ENCODE assay signal across 8 mouse cellular contexts in genomic region chr1:188993218-188993617, GRCm38 (mm10). TPM values are rescaled to one million over a fixed set of nuclear protein-coding genes. Genes with fewer than 3 reads are reported as not detected.
A peak's percentile ranks its signal among the peaks of the same experiment; 100 is the strongest.
DNase-seq lines count a peak whose midpoint lies in the region; ATAC-seq lines count a peak whose summit lies in the region.

No protein-coding gene starts in this region.

- no peaks in the 10 kb centered on the region for H3K4me1 ChIP-seq in hindbrain, embryonic 10.5 days (replicated peaks)
- H3K4me1 ChIP-seq in hindbrain, embryonic 16.5 days (ENCODE audit: control insufficient read depth, insufficient read depth, low read depth, low read length) = no peaks in the 10 kb centered on the region
- no peaks in the 10 kb centered on the region for H3K4me1 ChIP-seq in liver, embryonic 13.5 days (replicated peaks)

- peaks cover 80% of the 10 kb centered on the region for H3K36me3 ChIP-seq in hindbrain, embryonic 10.5 days
- peaks cover 31% of the 10 kb centered on the region for H3K36me3 ChIP-seq in hindbrain, embryonic 16.5 days (ENCODE audit: control insufficient read depth, insufficient read depth, low read length)
- peaks cover 79% of the 10 kb centered on the region for H3K36me3 ChIP-seq in liver, embryonic 13.5 days

- 43% methylated on average over 4 of the region's 4 CpGs for WGBS in hindbrain, embryonic 10.5 days
- WGBS in hindbrain, embryonic 16.5 days = 32% methylated on average over 4 of the region's 4 CpGs
- 51% methylated on average over 4 of the region's 4 CpGs for WGBS in liver, embryonic 13.5 days (ENCODE audit: insufficient replicate concordance)

- H3K9ac ChIP-seq in hindbrain, embryonic 16.5 days (ENCODE audit: low read depth, low read length) = no peak overlapping the region
- H3K9ac ChIP-seq in liver, embryonic 13.5 days = no peak overlapping the region

- H3K4me3 ChIP-seq in hindbrain, embryonic 10.5 days = no peak overlapping the region
- H3K4me3 ChIP-seq in hindbrain, embryonic 16.5 days (ENCODE audit: low read length) = no peak overlapping the region
- no peak overlapping the region for H3K4me3 ChIP-seq in liver, embryonic 13.5 days (replicated peaks)

- DNase-seq in hindbrain, embryonic 10.5 days (ENCODE audit: low spot score) = peak; percentile 10
- peak; percentile 74 for DNase-seq in CD4-positive, CD25-positive, alpha-beta regulatory T cell, adult 2 months (ENCODE audit: low read depth, low spot score)
- peak; percentile 69 for DNase-seq in ZHBTc4 (ENCODE audit: low read depth, low spot score)
- peak; percentile 11 to 19 for DNase-seq in heart, postnatal 36 days
- DNase-seq in liver, embryonic 13.5 days = no peak
- peak; percentile 31 for DNase-seq in right cerebral cortex, postnatal 4 days
- no peak for DNase-seq in testis, postnatal 14 days (ENCODE audit: low spot score)

- intact Hi-C loops in heart, postnatal 36 days (cut with DNase I) = no loop called here

- H3K9me3 ChIP-seq in hindbrain, embryonic 10.5 days = no peaks in the 10 kb centered on the region
- H3K9me3 ChIP-seq in hindbrain, embryonic 16.5 days (ENCODE audit: control insufficient read depth, low read length) = no peaks in the 10 kb centered on the region
- H3K9me3 ChIP-seq in liver, embryonic 13.5 days (replicated peaks) = no peaks in the 10 kb centered on the region

- H3K27ac ChIP-seq in hindbrain, embryonic 10.5 days = no peak overlapping the region
- no peak overlapping the region for H3K27ac ChIP-seq in hindbrain, embryonic 16.5 days (ENCODE audit: low read depth, low read length)
- no peak overlapping the region for H3K27ac ChIP-seq in liver, embryonic 13.5 days

- no peak for ATAC-seq in hindbrain, embryonic 16.5 days
- 0 out of 2 replicates have a peak, but pooled peaks have one; percentile 14 for ATAC-seq in liver, embryonic 13.5 days (ENCODE audit: low read depth)

- H3K4me2 ChIP-seq in hindbrain, embryonic 16.5 days (ENCODE audit: low read length) = no peak overlapping the region
- no peak overlapping the region for H3K4me2 ChIP-seq in liver, embryonic 13.5 days

- H3K27me3 ChIP-seq in hindbrain, embryonic 10.5 days (ENCODE audit: insufficient read depth, poor library complexity, severe bottlenecking) = no peaks in the 10 kb centered on the region
- H3K27me3 ChIP-seq in hindbrain, embryonic 16.5 days (replicated peaks; ENCODE audit: control insufficient read depth, insufficient read depth, low read length) = no peaks in the 10 kb centered on the region
- no peaks in the 10 kb centered on the region for H3K27me3 ChIP-seq in liver, embryonic 13.5 days

RNA-seq across cellular contexts. Expression of gene Kctd3, which starts 14.4 kb away (rescaled TPM):
- 29.1 and 31.6 TPM in 2 replicates for polyA plus RNA-seq in hindbrain, embryonic 10.5 days (2016; fragmentation: Nextera tagmentation; extraction: Ambion mirVana)
- polyA plus RNA-seq in hindbrain, embryonic 16.5 days (2015; fragmentation: Nextera tagmentation; extraction: Ambion mirVana) = 45.8 and 50.5 TPM in 2 replicates
- total RNA-seq in heart, postnatal 36 days (2021) = 10 to 100 TPM; 22.2 to 23.4 TPM
- polyA plus RNA-seq in liver, embryonic 13.5 days (2015; fragmentation: Nextera tagmentation; extraction: Ambion mirVana) = 10.2 and 11.2 TPM in 2 replicates

Comparison
In these comparisons a context has a peak if more than half of its experiments do, and no peak if none do; other contexts are left out.
1. DNase-seq: peak in hindbrain, embryonic 10.5 days (single experiment), CD4-positive, CD25-positive, alpha-beta regulatory T cell, adult 2 months (single experiment), ZHBTc4 (single experiment), heart, postnatal 36 days (2 of 2) and right cerebral cortex, postnatal 4 days (single experiment); none in liver, embryonic 13.5 days (single experiment) and testis, postnatal 14 days (single experiment).